Mouse (Mus musculus) midbrain, embryonic 11.5 days (tissue): Measurements from ENCODE around the gene Ttll6. TPM values are rescaled to one million over a fixed set of nuclear protein-coding genes. Genes with fewer than 3 reads are reported as not detected.
"Not testable (repeated sequence)": the region's sequence is repeated elsewhere in the genome, so short reads cannot be mapped to it uniquely, and the experiment has no call there.

ENCODE experiments used
- ATAC-seq: fragments of 200-750 bp; cut with Nextera tagmentation; 2 replicates; pipeline ENCODE4 v1.8.0; 2017; ENCODE audit warnings: moderate TSS enrichment, moderate library complexity; ENCODE audit not compliant: low FRiP score
- DNase-seq: peaks from one replicate; pipeline ENCODE4 v3.0.0; 2015; ENCODE audit warnings: low spot score; ENCODE audit errors: missing footprints
- H3K27ac ChIP-seq: fragments of 300-500 bp; sonication (generic); 2 replicates; pipeline ENCODE4 v1.5.1; 2014; ENCODE audit warnings: low read depth, low read length
- H3K27me3 ChIP-seq: fragments of 300-500 bp; sonication (generic); 2 replicates; pipeline ENCODE4 v1.6.1; 2014; ENCODE audit warnings: mild to moderate bottlenecking, low read length, moderate library complexity, mixed read lengths; ENCODE audit not compliant: control insufficient read depth, insufficient read depth
- H3K36me3 ChIP-seq: fragments of 300-500 bp; sonication (generic); 2 replicates; pipeline ENCODE4 v1.6.1; 2014; ENCODE audit warnings: mild to moderate bottlenecking, low read length, moderate library complexity, mixed read lengths; ENCODE audit not compliant: control insufficient read depth, insufficient read depth
- H3K4me1 ChIP-seq: fragments of 300-500 bp; sonication (generic); 2 replicates; pipeline ENCODE4 v1.6.1; 2014; ENCODE audit warnings: low read length; ENCODE audit not compliant: control insufficient read depth, insufficient read depth
- H3K4me2 ChIP-seq: fragments of 300-500 bp; sonication (generic); 2 replicates; pipeline ENCODE4 v1.6.1; 2014; ENCODE audit warnings: mild to moderate bottlenecking, moderate library complexity
- H3K4me3 ChIP-seq: fragments of 300-500 bp; sonication (generic); 2 replicates; pipeline ENCODE4 v1.5.1; 2014; ENCODE audit warnings: low read depth, low read length
- H3K9ac ChIP-seq: fragments of 300-500 bp; sonication (generic); 2 replicates; pipeline ENCODE4 v1.6.1; 2014; ENCODE audit warnings: low read length
- H3K9me3 ChIP-seq: fragments of 300-500 bp; sonication (generic); 2 replicates; pipeline ENCODE4 v1.6.1; 2016; ENCODE audit warnings: low read length; ENCODE audit not compliant: control insufficient read depth
- WGBS: fragments of 180-500 bp; shearing (Covaris S2); extraction: QIAGEN DNeasy Blood & Tissue Kit; methylation state at CpG from one replicate; pipeline ENCODE4 v1.1.7; 2014; 5-methylcytosine and 5-hydroxymethylcytosine counted together
- polyA plus RNA-seq: library from polyadenylated mRNA; unstranded; fragments of >200 nt; fragmentation: Nextera tagmentation; extraction: Ambion mirVana; gene quantifications from 2 replicates; pipeline ENCODE4 v1.2.1, GENCODE M21; 2014

Ttll6 gene
- polyA plus RNA-seq, result not detected in 2 replicates

DNA sequence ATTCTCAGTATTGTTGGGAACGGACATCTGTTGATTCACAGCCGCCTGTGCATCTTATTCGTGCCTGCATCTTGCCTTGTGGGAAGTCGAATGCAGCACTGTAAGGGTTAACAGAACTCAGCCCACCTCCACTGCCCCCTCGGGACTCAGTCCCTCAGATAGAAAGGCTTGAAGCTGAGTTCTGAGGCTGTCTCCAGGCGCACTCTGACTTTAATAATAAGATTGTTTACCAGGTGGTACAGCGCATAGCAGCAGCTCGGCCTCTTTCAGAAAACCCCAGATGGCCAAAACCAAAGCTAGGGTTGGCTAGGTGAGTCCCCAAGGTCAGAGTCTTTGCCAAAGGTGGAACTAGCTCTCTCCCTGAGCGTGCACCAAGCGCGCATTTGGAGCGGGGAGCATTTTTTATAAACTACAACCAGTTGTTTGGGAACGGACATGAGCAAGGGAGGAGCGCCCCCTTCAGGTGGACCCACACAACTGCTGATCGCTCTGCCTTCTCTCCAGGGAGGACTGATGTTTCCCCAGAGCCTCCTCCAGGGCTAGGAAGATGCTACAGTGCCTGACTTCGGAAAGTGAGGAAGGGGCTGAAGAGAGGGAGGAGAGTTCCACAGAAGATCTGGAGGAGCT, at the start of gene Ttll6:
Gene Ttll6 (plus strand): TSS at position 548 of the 627 bp plus-strand sequence.
- WGBS, result 19% methylated on average over 16 of the region's 16 CpGs
- DNase-seq (peak; percentile 93), ATAC-seq (no peak)
- no peaks in the 10 kb centered on the region for H3K27me3 ChIP-seq
- no peak within 1 kb of the TSS for H3K27ac ChIP-seq
- no peaks in the 10 kb centered on the region for H3K36me3 ChIP-seq
- H3K4me1 ChIP-seq, result peaks cover 3% of the 10 kb centered on the region; the same call in 1 of the 2 replicates
- no peaks in the 10 kb centered on the region for H3K9me3 ChIP-seq
- H3K4me2 ChIP-seq, result peak within 1 kb of the TSS; percentile 32
- 0 out of 2 replicates have a peak within 1 kb of the TSS, but pooled peaks have one; percentile 20 for H3K9ac ChIP-seq
- H3K4me3 ChIP-seq, result no peak within 1 kb of the TSS

DNA sequence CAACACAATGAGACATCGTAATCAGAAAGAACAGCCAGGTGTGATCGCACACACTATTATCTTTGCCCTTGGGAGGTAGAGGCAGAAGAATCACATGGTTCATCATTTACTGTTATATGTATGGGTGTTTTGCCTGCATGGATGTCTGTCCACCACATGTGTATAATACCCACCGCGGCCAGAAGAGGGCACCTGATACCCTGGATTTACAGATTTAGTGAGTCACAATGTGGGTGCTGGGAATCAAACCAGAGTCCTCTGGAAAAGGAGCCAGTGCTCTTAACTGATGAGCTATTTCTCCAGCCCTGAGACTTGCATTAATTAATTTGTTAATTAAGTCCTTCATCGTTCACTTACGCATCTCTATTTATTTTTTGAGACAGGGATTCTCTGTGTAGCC, 45.6 kb upstream of the Ttll6 start:
- Histone ChIP-seq H3K9ac (no peak overlapping the region), H3K4me2 (no peak overlapping the region), H3K9me3 (no peaks in the 10 kb centered on the region; the same call in 1 of the 2 replicates), H3K4me1 (no peaks in the 10 kb centered on the region), H3K27me3 (no peaks in the 10 kb centered on the region), H3K36me3 (no peaks in the 10 kb centered on the region), H3K4me3 (no peak overlapping the region), H3K27ac (no peak overlapping the region)
- WGBS, result 86% methylated on average over 6 of the region's 6 CpGs
- DNase-seq (peak; percentile 80), ATAC-seq (no peak)

DNA sequence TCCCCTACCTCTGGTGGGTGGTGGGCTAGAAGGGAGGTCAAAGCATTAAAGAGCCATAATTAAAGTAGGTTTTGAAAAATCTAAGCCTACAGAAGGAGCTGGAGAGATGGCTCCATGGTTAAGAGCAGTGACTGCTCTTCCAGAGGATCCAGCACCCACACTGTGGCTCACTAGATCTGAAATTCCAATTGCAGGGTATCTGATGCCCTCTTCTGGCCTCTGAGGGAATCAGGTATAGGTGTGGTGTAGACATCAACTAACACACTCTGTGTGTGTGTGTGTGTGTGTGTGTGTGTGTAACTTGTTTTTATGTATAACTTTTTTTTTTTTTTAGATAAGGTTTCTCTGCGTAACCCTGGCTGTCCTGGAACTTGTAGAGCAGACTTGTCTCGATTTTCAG, 42.5 kb upstream of the Ttll6 start:
- H3K4me3 ChIP-seq, result no peak overlapping the region
- no peak for ATAC-seq
- DNase-seq, result peak; percentile 37
- no peaks in the 10 kb centered on the region for H3K36me3 ChIP-seq
- no peak overlapping the region for H3K27ac ChIP-seq
- H3K9me3 ChIP-seq, result no peaks in the 10 kb centered on the region; the same call in 1 of the 2 replicates
- no peaks in the 10 kb centered on the region for H3K4me1 ChIP-seq
- no peaks in the 10 kb centered on the region for H3K27me3 ChIP-seq
- H3K9ac ChIP-seq, result no peak overlapping the region
- H3K4me2 ChIP-seq, result no peak overlapping the region
- 67% methylated on average over 2 of the region's 2 CpGs for WGBS

DNA sequence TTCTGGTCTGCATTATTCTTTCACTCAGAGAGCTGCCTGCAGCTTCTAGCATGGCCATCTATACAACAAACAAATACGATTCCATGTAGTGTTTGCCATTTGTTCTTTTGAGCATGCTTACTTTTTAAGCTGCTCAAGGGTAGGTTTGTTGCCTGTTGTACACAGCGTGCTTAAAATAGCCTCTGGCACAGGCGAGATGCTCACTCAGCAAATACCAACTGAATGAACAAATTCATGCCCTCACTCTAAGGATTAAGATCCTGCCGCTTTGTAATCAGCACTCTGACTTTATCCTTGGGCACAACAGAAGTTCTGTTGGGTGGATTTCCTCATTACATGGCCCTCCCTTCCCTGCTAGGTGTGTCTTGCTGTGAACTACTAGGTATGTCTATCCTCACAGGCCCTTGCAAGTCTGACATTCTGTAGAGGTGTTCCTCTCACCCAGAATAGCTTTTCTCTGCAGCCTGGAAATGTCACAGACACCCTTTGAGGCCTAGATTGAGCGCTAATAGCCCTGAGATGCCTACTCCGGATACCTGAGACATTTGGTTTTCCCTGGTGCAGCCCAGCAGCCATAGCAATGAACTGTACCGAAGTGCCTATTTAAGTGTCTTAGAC, 40.8 kb upstream of the Ttll6 start:
- DNase-seq (peak; percentile 84), ATAC-seq (no peak)
- Histone ChIP-seq H3K9ac (no peak overlapping the region), H3K4me1 (no peaks in the 10 kb centered on the region), H3K4me3 (no peak overlapping the region), H3K27me3 (no peaks in the 10 kb centered on the region), H3K9me3 (no peaks in the 10 kb centered on the region; the same call in 1 of the 2 replicates), H3K36me3 (no peaks in the 10 kb centered on the region), H3K27ac (no peak overlapping the region), H3K4me2 (no peak overlapping the region)
- WGBS, result 46% methylated on average over 7 of the region's 7 CpGs

DNA sequence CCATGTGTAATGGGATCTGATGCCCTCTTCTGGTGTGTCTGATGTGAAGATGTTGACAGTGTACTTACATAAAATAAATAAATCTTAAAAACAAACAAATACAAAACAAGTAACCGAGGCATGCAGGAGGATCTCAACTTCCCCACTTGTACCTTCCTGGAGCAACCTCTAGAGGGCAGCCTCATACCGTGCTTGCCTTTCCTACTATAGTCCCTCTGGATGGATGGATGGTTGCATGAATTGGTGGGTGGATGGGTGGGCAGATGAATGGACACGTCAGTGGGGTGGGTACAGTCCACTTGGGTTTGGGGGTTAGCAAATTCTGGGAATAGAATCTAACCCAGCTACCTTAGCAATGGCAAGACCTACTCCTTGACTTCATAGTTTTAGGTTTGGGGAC, 40.2 kb upstream of the Ttll6 start:
- H3K27me3 ChIP-seq, result no peaks in the 10 kb centered on the region
- H3K9ac ChIP-seq, result no peak overlapping the region
- H3K4me2 ChIP-seq, result no peak overlapping the region
- WGBS, result 12% methylated on average over 3 of the region's 3 CpGs
- no peaks in the 10 kb centered on the region for H3K36me3 ChIP-seq
- no peak overlapping the region for H3K4me3 ChIP-seq
- no peaks in the 10 kb centered on the region for H3K9me3 ChIP-seq
- H3K27ac ChIP-seq, result no peak overlapping the region
- no peak for ATAC-seq
- DNase-seq, result peak; percentile 89
- H3K4me1 ChIP-seq, result no peaks in the 10 kb centered on the region

DNA sequence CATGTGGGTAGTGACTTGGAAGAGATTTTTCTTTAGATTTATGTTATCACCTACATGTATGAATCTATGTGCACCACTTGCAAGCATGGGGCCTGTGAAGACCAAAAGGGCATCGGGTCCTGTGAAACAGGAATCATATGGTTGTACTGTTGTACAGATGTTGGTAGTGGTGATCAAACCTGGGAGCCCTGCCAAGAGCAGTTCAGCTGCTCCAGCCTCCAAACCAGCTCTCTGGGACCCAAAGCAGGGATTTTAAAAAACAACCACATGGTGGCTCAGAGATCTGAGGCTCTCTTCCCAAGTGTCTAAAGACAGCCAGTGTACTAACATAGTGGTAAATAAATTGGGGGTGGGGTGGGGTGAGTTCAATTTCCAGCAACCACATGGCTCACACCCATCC, 25.2 kb upstream of the Ttll6 start:
- DNase-seq (no peak), ATAC-seq (no peak)
- no peaks in the 10 kb centered on the region for H3K9me3 ChIP-seq
- no peak overlapping the region for H3K27ac ChIP-seq
- no peak overlapping the region for H3K9ac ChIP-seq
- no peaks in the 10 kb centered on the region for H3K4me1 ChIP-seq
- WGBS, result 82% methylated on average over 1 of the region's 1 CpGs
- H3K4me2 ChIP-seq, result no peak overlapping the region
- no peaks in the 10 kb centered on the region for H3K36me3 ChIP-seq
- H3K27me3 ChIP-seq, result no peaks in the 10 kb centered on the region
- H3K4me3 ChIP-seq, result no peak overlapping the region

DNA sequence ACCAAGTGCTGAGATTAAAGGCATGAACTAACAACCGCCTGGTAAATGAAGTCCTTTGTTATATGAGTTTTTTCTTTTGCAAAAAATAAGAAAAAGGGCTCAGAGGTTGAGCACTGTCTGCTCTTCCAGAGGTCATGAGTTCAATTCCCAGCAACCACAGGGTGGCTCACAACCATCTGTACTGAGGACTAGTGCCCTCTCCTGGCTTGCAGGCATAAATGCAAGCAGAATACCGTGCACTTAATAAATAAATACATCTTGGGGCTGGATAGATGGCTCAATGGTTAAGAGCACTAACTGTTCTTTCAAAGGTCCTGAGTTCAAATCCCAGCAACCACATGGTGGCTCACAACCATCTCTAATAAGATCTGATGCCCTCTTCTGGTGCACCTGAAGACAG, 22.6 kb upstream of the Ttll6 start:
- not testable (repeated sequence) for DNase-seq, ATAC-seq, H3K9me3 ChIP-seq, H3K9ac ChIP-seq, H3K4me2 ChIP-seq, H3K27me3 ChIP-seq, H3K4me1 ChIP-seq, H3K36me3 ChIP-seq, H3K27ac ChIP-seq, H3K4me3 ChIP-seq
- 65% methylated on average over 2 of the region's 2 CpGs for WGBS

DNA sequence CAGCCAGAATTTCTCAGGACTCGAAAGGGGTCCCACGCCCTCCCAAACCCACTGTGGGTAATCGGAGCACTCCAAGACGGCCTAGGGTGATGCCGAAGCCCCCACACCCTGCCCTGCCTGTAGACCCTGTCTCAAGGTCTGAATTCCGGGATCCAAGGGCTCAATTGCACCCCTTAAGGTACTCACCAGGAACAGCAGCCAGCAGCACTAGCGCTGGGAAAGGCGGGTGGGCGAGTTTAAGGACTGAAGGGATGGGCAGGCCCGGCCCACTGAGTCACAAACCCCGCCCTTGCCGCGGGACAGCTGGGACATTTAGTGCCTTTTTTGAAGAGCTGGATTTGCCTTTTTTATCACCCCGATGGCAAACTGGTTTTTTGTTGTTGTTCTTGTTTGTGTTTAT, 21.8 kb upstream of the Ttll6 start, which contains the start of gene Calcoco2:
Gene Calcoco2 (minus strand): TSS at position 214 of the 400 bp plus-strand sequence.
- Histone ChIP-seq H3K27me3 (no peaks in the 10 kb centered on the region), H3K9me3 (no peaks in the 10 kb centered on the region), H3K36me3 (no peaks in the 10 kb centered on the region), H3K4me2 (no peak within 1 kb of the TSS), H3K27ac (no peak within 1 kb of the TSS), H3K4me3 (no peak within 1 kb of the TSS), H3K9ac (no peak within 1 kb of the TSS), H3K4me1 (no peaks in the 10 kb centered on the region)
- ATAC-seq (no peak), DNase-seq (no peak)
- WGBS, result 49% methylated on average over 14 of the region's 14 CpGs

DNA sequence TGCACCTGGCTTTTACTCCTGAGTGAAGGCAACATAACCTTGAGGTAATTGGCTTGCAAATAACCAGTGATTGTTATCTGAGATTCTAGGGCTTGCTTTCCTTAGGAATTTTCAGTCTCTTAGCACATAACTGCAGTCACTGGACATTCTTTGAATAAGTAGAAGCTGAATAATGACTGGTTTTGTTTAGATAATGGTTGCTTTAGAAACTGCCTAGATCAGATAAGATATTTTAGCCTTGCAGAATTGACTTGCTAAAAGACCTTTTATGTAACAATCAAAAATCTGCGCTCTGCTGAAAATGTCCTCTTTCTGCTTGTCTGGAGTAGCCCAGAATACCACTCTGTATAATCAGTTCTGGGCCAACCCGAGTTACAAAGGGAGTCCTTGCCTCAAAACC, 19.5 kb upstream of the Ttll6 start:
- H3K27me3 ChIP-seq, result no peaks in the 10 kb centered on the region
- no peak overlapping the region for H3K4me2 ChIP-seq
- WGBS, result 68% methylated on average over 2 of the region's 2 CpGs
- H3K27ac ChIP-seq, result no peak overlapping the region
- no peak for DNase-seq
- no peaks in the 10 kb centered on the region for H3K9me3 ChIP-seq
- ATAC-seq, result no peak
- no peaks in the 10 kb centered on the region for H3K4me1 ChIP-seq
- no peak overlapping the region for H3K4me3 ChIP-seq
- no peak overlapping the region for H3K9ac ChIP-seq
- no peaks in the 10 kb centered on the region for H3K36me3 ChIP-seq
